Mouse (Mus musculus): Measurements from ENCODE around the gene Ing3. TPM values are rescaled to one million over a fixed set of nuclear protein-coding genes. Genes with fewer than 3 reads are reported as not detected.

Ing3 gene
- 47.6 and 48.2 TPM in 2 replicates for total RNA-seq (2017)

DNA sequence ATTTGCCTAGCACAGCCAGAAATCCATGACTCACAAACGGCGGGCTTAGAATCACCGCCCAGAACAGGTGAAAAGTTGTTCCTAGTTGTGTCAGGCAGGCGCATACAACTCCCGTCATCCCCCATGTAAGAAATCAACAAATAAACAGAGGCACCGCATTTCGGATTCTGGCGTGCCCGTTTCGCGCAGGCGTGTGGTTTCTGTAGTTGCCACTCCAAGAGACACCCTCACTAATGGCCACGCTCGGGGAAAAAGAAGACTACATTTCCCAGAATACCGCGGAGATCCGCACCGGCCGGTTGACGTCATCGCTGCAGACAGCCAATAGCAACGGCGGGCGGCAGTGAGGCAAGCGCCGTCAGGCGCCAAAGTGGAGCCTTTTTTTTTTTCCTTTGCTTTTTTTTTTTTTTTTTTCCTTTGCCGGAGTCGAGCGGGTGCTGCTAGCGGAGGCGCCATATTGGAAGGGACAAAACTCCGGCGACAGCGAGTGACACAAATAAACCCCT, at the start of gene Ing3:
Ing3 (plus strand) TSS at position 346 of the 506 bp plus-strand sequence.
- peak; percentile 95 to 96 for ATAC-seq (replicated peaks in 1 of 2; ENCODE audit: insufficient read depth in 1 of 2, low FRiP score in 2 of 2, low TSS enrichment in 1 of 2, low read depth in 1 of 2, poor library complexity in 2 of 2, severe bottlenecking in 2 of 2)

DNA sequence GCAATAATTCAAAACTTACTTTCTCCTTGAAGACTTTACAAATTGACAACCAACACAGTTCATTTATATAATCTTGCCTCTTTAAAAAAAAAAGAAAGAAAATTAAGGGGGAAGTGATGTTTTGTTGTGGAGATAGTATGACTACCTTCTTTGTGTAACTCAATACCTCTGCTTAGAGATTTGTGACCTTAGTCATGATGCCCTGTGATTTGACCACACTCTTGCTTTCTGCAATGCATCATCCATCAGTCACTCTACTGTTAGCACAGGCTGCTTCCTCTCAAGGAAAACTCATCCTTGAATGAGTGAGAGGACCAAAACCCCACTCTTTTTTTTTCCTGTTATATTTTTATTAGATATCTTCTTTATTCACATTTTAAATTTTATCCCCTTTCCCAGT, 39.7 kb upstream of the Ing3 start:
- ATAC-seq (replicated peaks in 1 of 2; ENCODE audit: insufficient read depth in 1 of 2, low FRiP score in 2 of 2, low TSS enrichment in 1 of 2, low read depth in 1 of 2, poor library complexity in 2 of 2, severe bottlenecking in 2 of 2), result no peak

- no peak for ATAC-seq (replicated peaks in 1 of 2; ENCODE audit: insufficient read depth in 1 of 2, low FRiP score in 2 of 2, low TSS enrichment in 1 of 2, low read depth in 1 of 2, poor library complexity in 2 of 2, severe bottlenecking in 2 of 2)
Observed at GRCm38 (mm10) chr6:21910804-21911203, 38.6 kb upstream of the Ing3 start.

- ATAC-seq (replicated peaks in 1 of 2; ENCODE audit: insufficient read depth in 1 of 2, low FRiP score in 2 of 2, low TSS enrichment in 1 of 2, low read depth in 1 of 2, poor library complexity in 2 of 2, severe bottlenecking in 2 of 2), result no peak
Observed at GRCm38 (mm10) chr6:21916591-21916990, 32.8 kb upstream of the Ing3 start.

- no peak; a peak in 1 of 4 replicates for ATAC-seq (replicated peaks in 1 of 2; ENCODE audit: insufficient read depth in 1 of 2, low FRiP score in 2 of 2, low TSS enrichment in 1 of 2, low read depth in 1 of 2, poor library complexity in 2 of 2, severe bottlenecking in 2 of 2)
Observed at GRCm38 (mm10) chr6:21924150-21924549, 25.2 kb upstream of the Ing3 start.

DNA sequence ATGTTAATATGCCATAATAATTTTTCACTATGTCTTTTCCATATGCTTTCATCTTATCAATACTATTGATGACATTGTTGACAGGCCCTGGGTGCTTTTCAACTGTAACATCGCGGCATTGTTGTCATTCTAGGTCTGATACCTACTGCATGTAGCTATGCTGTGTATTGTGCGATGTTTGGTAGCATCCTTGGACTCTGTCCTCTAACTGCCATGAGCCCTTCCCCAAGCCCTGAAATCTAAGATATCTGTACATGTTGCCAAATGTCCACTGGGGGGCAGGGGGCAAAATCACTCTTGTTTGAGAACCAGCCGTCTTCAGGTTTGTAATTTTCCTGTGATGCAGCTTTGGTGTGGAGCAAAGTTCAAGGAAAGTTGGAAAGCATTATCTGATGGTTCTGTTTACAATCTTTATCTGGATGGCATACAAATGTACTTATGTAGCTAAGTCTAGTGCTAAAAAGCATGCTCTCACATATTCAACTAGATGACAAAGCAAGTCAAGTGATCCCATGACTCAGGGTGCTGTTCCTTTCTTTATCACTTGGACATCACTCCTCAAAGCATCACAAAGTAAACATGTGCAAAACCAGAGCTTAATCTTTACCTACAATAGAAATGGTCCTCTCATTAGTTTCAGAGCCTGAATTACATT, 11.3 kb upstream of the Ing3 start:
- ATAC-seq (replicated peaks in 1 of 2; ENCODE audit: insufficient read depth in 1 of 2, low FRiP score in 2 of 2, low TSS enrichment in 1 of 2, low read depth in 1 of 2, poor library complexity in 2 of 2, severe bottlenecking in 2 of 2), result no peak

GRCm38 (mm10) chr6:21949771-21950448, 539 bp downstream of the Ing3 start:
- ATAC-seq (replicated peaks in 1 of 2; ENCODE audit: insufficient read depth in 1 of 2, low FRiP score in 2 of 2, low TSS enrichment in 1 of 2, low read depth in 1 of 2, poor library complexity in 2 of 2, severe bottlenecking in 2 of 2), result peak; percentile 84 to 89

DNA sequence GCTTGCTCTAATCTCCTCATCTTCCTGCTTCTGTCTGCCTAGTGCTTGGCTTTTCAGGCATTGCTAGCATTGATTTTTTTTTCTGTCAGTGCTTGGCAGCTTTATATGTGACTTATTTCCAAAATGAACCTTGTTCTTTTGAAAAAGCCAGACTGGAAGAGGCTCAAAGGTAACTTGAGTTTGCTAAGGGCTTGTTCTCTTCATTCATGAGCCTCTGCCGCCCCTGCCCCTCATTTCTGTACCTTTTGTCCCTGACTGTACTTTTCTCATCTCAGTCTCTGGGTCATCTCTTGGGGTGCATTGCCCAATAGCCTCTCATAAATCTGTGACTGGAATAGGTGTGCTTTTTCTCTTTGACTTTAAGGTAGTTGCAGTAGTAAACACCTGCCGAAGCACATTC, 1.3 kb downstream of the Ing3 start:
- ATAC-seq (replicated peaks in 1 of 2; ENCODE audit: insufficient read depth in 1 of 2, low FRiP score in 2 of 2, low TSS enrichment in 1 of 2, low read depth in 1 of 2, poor library complexity in 2 of 2, severe bottlenecking in 2 of 2), result no peak

DNA sequence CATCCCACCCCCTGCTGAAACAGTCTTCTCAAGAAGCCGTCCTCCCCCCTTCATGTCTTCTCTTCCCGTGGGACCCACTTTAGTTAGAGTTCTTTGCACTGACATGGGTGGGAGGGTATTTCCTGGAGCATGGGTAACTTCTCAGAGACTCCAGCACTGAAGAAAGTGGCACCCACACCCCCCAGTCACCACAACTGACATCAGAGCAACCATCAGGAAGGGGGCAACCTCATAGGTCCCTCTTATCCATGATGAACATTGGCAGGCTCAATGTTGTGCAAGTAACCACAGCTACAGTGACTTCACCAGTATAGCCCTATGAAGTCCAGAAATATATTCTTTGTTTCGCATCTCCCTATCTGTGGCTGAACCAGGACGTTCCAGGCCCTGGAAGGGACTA, 6.1 kb downstream of the Ing3 start:
- ATAC-seq (replicated peaks in 1 of 2; ENCODE audit: insufficient read depth in 1 of 2, low FRiP score in 2 of 2, low TSS enrichment in 1 of 2, low read depth in 1 of 2, poor library complexity in 2 of 2, severe bottlenecking in 2 of 2), result peak; percentile 37 to 64; a peak in 2 of 4 replicates

- peak; percentile 34 to 73; a peak in 2 of 4 replicates for ATAC-seq (replicated peaks in 1 of 2; ENCODE audit: insufficient read depth in 1 of 2, low FRiP score in 2 of 2, low TSS enrichment in 1 of 2, low read depth in 1 of 2, poor library complexity in 2 of 2, severe bottlenecking in 2 of 2)
Observed at GRCm38 (mm10) chr6:21958922-21959321, 9.6 kb downstream of the Ing3 start.

GRCm38 (mm10) chr6:21959909-21960308, 10.5 kb downstream of the Ing3 start:
- ATAC-seq (replicated peaks in 1 of 2; ENCODE audit: insufficient read depth in 1 of 2, low FRiP score in 2 of 2, low TSS enrichment in 1 of 2, low read depth in 1 of 2, poor library complexity in 2 of 2, severe bottlenecking in 2 of 2), result no peak

- ATAC-seq (replicated peaks in 1 of 2; ENCODE audit: insufficient read depth in 1 of 2, low FRiP score in 2 of 2, low TSS enrichment in 1 of 2, low read depth in 1 of 2, poor library complexity in 2 of 2, severe bottlenecking in 2 of 2), result no peak
Observed at GRCm38 (mm10) chr6:21977532-21977931, 28.2 kb downstream of the Ing3 start.

- no peak for ATAC-seq (replicated peaks in 1 of 2; ENCODE audit: insufficient read depth in 1 of 2, low FRiP score in 2 of 2, low TSS enrichment in 1 of 2, low read depth in 1 of 2, poor library complexity in 2 of 2, severe bottlenecking in 2 of 2)
Observed at GRCm38 (mm10) chr6:21981114-21981513, 31.7 kb downstream of the Ing3 start.

GRCm38 (mm10) chr6:21984990-21985731, 35.8 kb downstream of the Ing3 start:
- ATAC-seq (replicated peaks in 1 of 2; ENCODE audit: insufficient read depth in 1 of 2, low FRiP score in 2 of 2, low TSS enrichment in 1 of 2, low read depth in 1 of 2, poor library complexity in 2 of 2, severe bottlenecking in 2 of 2), result peak; percentile 68 to 74

GRCm38 (mm10) chr6:21985732-21986540, 36.6 kb downstream of the Ing3 start, which contains the start of gene Cped1:
Gene Cped1 (plus strand): TSS chr6:21985916.
- peak; percentile 69 to 72 for ATAC-seq (replicated peaks in 1 of 2; ENCODE audit: insufficient read depth in 1 of 2, low FRiP score in 2 of 2, low TSS enrichment in 1 of 2, low read depth in 1 of 2, poor library complexity in 2 of 2, severe bottlenecking in 2 of 2)

DNA sequence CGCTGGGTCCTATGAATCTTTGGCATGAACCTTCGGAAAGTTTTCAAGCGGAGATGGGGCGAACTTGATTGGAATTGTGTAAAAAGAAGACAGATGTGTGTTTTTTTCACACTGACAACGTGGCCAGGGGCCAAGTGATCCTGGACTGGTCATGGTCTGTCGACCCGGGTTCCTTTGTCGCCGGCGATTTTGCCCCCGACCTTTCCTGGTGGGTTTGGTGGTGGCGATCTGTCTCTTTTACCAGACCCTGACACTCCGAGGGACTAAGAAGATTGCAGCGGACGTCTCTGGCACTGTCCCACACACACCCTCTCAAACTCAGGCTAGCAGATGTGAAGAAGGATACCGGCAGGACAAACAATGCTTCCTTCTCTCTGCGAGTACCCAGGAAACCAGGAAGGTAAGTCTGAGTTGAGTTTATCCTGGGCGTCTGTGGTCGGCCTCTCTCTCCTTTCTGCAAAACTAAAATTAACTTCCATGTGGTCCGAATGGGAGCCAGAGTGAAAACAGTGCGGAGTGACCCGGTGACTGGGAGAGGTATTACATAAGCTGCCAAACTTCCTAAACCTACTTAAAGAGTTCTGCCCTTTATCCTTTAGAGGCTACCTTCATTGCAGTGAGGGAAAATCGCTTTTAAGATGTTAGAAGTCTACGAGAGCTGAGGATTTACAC, 37.4 kb downstream of the Ing3 start:
- 0 out of 4 replicates have a peak, but pooled peaks of 1 of the 2 experiments have one; percentile 22 for ATAC-seq (replicated peaks in 1 of 2; ENCODE audit: insufficient read depth in 1 of 2, low FRiP score in 2 of 2, low TSS enrichment in 1 of 2, low read depth in 1 of 2, poor library complexity in 2 of 2, severe bottlenecking in 2 of 2)

- ATAC-seq (replicated peaks in 1 of 2; ENCODE audit: insufficient read depth in 1 of 2, low FRiP score in 2 of 2, low TSS enrichment in 1 of 2, low read depth in 1 of 2, poor library complexity in 2 of 2, severe bottlenecking in 2 of 2), result no peak
Observed at GRCm38 (mm10) chr6:21987554-21987953, 38.2 kb downstream of the Ing3 start.
